Mouse (Mus musculus) liver, embryonic 14.5 days (tissue): ENCODE results near the gene Mgat4b. TPM values are rescaled to one million over a fixed set of nuclear protein-coding genes. Genes with fewer than 3 reads are reported as not detected.
"Not testable (repeated sequence)": the region's sequence is repeated elsewhere in the genome, so short reads cannot be mapped to it uniquely, and the experiment has no call there.

Experiments used
- ATAC-seq: fragments of 200-750 bp; cut with Nextera tagmentation; 2 replicates; pipeline ENCODE4 v1.8.0; 2017; ENCODE audit warnings: moderate number of reproducible peaks, mild to moderate bottlenecking, moderate library complexity; ENCODE audit not compliant: insufficient read depth
- DNase-seq, 3 experiments: peaks; one replicate each; pipeline ENCODE4 v3.0.0-alpha.2; 2012 to 2013; ENCODE audit warnings: low read depth in 3 of 3, low spot score in 3 of 3
- H3K27ac ChIP-seq: fragments of 300-500 bp; sonication (generic); 2 replicates; pipeline ENCODE4 v1.5.1; 2014; ENCODE audit warnings: moderate library complexity, mild to moderate bottlenecking, control low read depth, inconsistent platforms
- H3K27me3 ChIP-seq: fragments of 300-500 bp; sonication (generic); 2 replicates; pipeline ENCODE4 v1.6.1; 2014; ENCODE audit warnings: mild to moderate bottlenecking, low read length, moderate library complexity; ENCODE audit not compliant: control insufficient read depth, insufficient read depth
- H3K36me3 ChIP-seq: fragments of 300-500 bp; sonication (generic); replicated peaks from 2 replicates; pipeline ENCODE4 v1.6.1; 2014; ENCODE audit warnings: low read depth; ENCODE audit not compliant: control insufficient read depth, insufficient read depth
- H3K4me1 ChIP-seq, 2 experiments: fragments of 200-500 bp in 1 of 2; fragments of 300-500 bp in 1 of 2; sonication (generic) in 1 of 2; replicated peaks; 2 replicates each; pipeline ENCODE4 v1.6.1; 2012 to 2014; ENCODE audit warnings: antibody characterized with exemption in 1 of 2, inconsistent platforms in 1 of 2, low read length in 1 of 2; ENCODE audit not compliant: control insufficient read depth in 2 of 2, insufficient read depth in 2 of 2
- H3K4me2 ChIP-seq: fragments of 300-500 bp; sonication (generic); 2 replicates; pipeline ENCODE4 v1.6.1; 2014; ENCODE audit warnings: low read depth, mild to moderate bottlenecking, control low read depth, moderate library complexity
- H3K4me3 ChIP-seq, 2 experiments: fragments of 200-500 bp in 1 of 2; fragments of 300-500 bp in 1 of 2; sonication (generic) in 1 of 2; 2 replicates each; pipeline ENCODE4 v1.5.1; 2012 to 2014; ENCODE audit warnings: low read depth in 2 of 2, low read length in 2 of 2, mild to moderate bottlenecking in 2 of 2, control low read depth in 1 of 2, inconsistent platforms in 1 of 2, moderate library complexity in 1 of 2; ENCODE audit not compliant: insufficient read depth in 1 of 2
- H3K9ac ChIP-seq: fragments of 300-500 bp; sonication (generic); replicated peaks from 2 replicates; pipeline ENCODE4 v1.6.1; 2014; ENCODE audit warnings: mild to moderate bottlenecking, control low read depth, moderate library complexity
- H3K9me3 ChIP-seq: fragments of 300-500 bp; sonication (generic); 2 replicates; pipeline ENCODE4 v1.6.1; 2016; ENCODE audit warnings: low read length, mixed read lengths; ENCODE audit not compliant: control insufficient read depth
- CTCF ChIP-seq: IDR thresholded peaks from 2 replicates; pipeline ENCODE4 v1.5.1; 2016; ENCODE audit warnings: antibody characterized with exemption, low read depth, control low read depth
- EP300 ChIP-seq: IDR thresholded peaks from 2 replicates; pipeline ENCODE4 v1.6.1; 2016; ENCODE audit warnings: antibody characterized with exemption, low read depth
- WGBS: fragments of 180-500 bp; shearing (Covaris S2); extraction: QIAGEN DNeasy Blood & Tissue Kit; methylation state at CpG from one replicate; pipeline ENCODE4 v1.1.7; 2014; ENCODE audit not compliant: insufficient replicate concordance; 5-methylcytosine and 5-hydroxymethylcytosine counted together
- polyA plus RNA-seq, 2 experiments: library from polyadenylated mRNA; depleted of rRNA in 1 of 2; stranded (reverse) in 1 of 2; unstranded in 1 of 2; fragments of >200 nt; fragmentation: Nextera tagmentation in 1 of 2; extraction: Ambion mirVana in 1 of 2; gene quantifications; 2 replicates each; pipeline versions ENCODE4 v1.2.1 to v1.2.3; 2012 to 2014

The Mgat4b gene
- polyA plus RNA-seq (2012; rRNA removed) = 14.8 and 16.6 TPM in 2 replicates
- 5.7 and 9.5 TPM in 2 replicates for polyA plus RNA-seq (2014; fragmentation: Nextera tagmentation; extraction: Ambion mirVana)

DNA sequence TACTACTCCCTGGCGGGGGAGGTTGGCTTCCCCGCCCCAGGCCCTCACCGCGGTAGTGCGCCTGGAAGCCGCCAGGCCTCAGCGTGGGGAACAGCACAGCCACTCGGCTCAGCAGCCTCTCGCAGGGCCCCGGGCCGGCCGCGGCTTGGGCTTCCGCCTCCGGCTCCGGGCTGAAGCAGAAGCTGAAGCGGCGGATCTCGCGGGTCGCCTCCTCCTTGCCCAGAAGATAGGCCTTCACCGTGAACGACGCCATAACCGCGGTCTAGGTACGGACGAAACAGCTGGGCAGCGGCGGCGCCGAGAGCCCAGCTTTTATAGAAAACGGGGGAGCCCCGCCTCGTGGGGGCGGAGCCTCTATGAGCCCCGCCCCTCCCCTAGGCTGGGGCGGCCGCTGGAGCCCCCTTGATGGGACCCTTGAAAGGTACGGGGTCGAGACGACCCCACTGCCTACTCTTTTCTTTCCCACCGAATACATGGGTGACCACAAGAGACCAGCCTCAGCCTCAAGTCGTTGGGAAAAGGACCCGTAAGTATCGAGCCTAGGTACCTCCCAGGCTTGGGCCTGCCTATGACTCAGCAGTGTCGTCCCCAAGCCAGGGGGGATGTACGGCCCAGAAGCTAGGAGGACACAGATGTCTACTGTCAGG is at the start of gene Mgat4b, which contains the start of gene Sqstm1:
Gene Mgat4b (plus strand): TSS at position 386 of the 647 bp plus-strand sequence.
Gene Sqstm1 (minus strand): TSS at position 323 of the 647 bp plus-strand sequence.
- Histone ChIP-seq H3K9me3 (no peaks in the 10 kb centered on the region), H3K36me3 (peaks cover 23% of the 10 kb centered on the region), H3K9ac (peak within 1 kb of the TSS; percentile 85), H3K4me2 (peak within 1 kb of the TSS; percentile 69), H3K4me1 (peaks cover 18 to 19% of the 10 kb centered on the region in 2 experiments), H3K27me3 (no peaks in the 10 kb centered on the region), H3K27ac (peak within 1 kb of the TSS; percentile 95), H3K4me3 (peak within 1 kb of the TSS; percentile 81 to 83)
- TF ChIP-seq CTCF (peak; percentile 35; the same call in 1 of the 2 replicates), EP300 (no peak)
- WGBS = under 1% methylated on average over 48 of the region's 48 CpGs
- peak in 2 of 3 experiments; percentile 55 to 70 for DNase-seq
- peak; percentile 73 for ATAC-seq

DNA sequence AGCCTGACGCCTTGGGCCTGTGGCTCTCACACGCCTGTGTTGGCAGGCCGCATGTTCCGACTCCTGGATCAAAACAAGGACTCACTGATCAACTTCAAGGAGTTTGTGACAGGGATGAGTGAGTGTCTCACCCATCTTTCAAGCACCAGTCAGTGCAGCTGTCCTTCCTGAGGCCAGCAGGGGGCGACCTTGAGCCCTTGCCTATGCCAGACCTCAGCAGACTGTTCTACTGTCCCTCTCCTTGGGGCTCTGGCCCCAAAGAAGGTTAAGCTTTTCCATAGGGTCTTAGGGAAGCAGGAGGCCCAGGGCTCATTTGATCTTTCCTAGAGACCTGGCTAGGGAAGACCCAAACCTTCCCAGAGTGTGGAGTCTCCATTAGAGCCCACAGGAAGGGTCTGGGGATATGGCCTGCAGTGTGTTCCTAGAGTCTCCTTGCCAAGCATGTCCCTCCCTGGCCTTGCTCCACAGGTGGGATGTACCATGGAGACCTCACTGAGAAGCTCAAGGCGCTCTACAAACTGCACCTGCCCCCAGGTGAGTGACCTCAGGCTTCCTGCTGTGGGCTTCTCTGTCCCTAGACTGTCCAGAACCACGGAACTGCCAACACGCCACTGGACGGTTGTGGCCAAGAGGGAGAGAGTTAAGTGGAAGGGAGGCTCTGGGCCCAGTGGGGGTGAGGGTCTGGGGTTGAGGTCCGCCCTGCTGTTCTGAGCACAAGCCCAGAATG is 48.9 kb upstream of the Mgat4b start:
- peak; percentile 63 for ATAC-seq
- Histone ChIP-seq H3K4me2 (no peak overlapping the region), H3K4me3 (no peak overlapping the region), H3K9me3 (no peaks in the 10 kb centered on the region), H3K4me1 (no peaks in the 10 kb centered on the region; a peak in 1 of 4 replicates), H3K36me3 (no peaks in the 10 kb centered on the region; the same call in 1 of the 2 replicates), H3K9ac (no peak overlapping the region), H3K27me3 (no peaks in the 10 kb centered on the region), H3K27ac (no peak overlapping the region)
- no peak for TF ChIP-seq EP300
- TF ChIP-seq CTCF = peak; percentile 100
- peak; percentile 46 to 55 (median 47) for DNase-seq
- 48% methylated on average over 10 of the region's 10 CpGs for WGBS

DNA sequence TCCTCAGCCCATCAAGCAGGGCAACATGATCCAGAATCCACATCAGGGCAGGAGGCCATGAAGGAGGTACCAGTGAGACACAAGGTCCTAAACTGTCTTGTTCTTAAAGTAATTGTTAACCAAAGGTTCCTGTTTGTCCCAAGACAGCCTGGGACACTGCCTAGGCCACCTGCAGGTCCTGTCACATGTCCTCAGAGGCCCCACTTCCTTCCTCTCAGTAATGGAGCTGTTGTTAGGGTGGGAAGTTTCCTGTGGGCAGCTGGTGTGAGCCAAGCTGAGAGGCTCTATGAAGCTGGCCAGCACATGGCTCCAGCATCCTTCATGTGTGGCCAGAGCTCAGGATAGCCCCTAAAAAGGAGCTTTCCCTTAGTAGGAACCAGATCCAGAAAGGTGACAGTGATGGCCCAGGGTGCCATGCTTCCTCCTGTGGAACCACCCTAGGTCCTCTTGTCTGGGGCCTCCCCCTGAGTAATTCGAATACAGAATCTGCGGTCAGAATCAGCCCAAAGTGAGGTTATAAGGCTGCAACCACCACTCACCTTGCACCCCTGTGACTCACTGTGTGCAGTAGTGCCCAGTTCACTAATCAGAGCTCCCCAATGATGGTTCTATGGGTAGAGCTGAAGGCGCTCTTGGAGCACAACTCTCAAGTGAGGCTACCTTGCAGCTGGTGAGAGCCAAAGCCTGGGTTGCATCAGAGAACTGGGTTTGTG is 48.2 kb upstream of the Mgat4b start:
- Histone ChIP-seq H3K9me3 (no peaks in the 10 kb centered on the region), H3K4me3 (no peak overlapping the region), H3K9ac (no peak overlapping the region), H3K4me2 (no peak overlapping the region), H3K27ac (no peak overlapping the region), H3K27me3 (no peaks in the 10 kb centered on the region), H3K36me3 (no peaks in the 10 kb centered on the region), H3K4me1 (no peaks in the 10 kb centered on the region; a peak in 1 of 4 replicates)
- DNase-seq = no peak
- TF ChIP-seq EP300 (no peak), CTCF (no peak)
- WGBS = 66% methylated on average over 3 of the region's 3 CpGs
- 0 out of 2 replicates have a peak, but pooled peaks have one; percentile 11 for ATAC-seq

DNA sequence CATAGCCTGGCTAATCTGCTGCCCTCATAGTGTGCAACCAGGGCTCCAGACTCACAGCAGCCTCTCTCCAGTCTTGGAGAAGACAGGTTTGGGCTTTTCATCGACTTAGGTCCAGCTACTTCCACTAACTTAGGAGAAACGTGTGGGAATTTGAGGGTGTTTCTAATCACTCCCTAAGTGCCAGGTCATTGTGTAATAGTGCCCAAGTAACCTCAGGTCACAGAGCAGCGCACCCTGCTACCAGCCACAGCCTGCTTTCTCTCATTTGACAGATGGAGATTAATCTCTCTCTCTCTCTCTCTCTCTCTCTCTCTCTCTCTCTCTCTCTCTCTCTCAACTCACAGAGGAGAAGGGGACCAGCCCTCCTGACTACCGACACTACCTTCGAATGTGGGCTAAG is 42.3 kb upstream of the Mgat4b start:
- DNase-seq (no peak), ATAC-seq (no peak)
- Histone ChIP-seq H3K9me3 (no peaks in the 10 kb centered on the region), H3K36me3 (peaks cover 3% of the 10 kb centered on the region; the same call in 1 of the 2 replicates), H3K27me3 (no peaks in the 10 kb centered on the region), H3K27ac (no peak overlapping the region), H3K4me1 (no peaks in the 10 kb centered on the region), H3K9ac (no peak overlapping the region), H3K4me2 (no peak overlapping the region), H3K4me3 (no peak overlapping the region)
- 68% methylated on average over 5 of the region's 5 CpGs for WGBS
- TF ChIP-seq EP300 (no peak), CTCF (no peak)

DNA sequence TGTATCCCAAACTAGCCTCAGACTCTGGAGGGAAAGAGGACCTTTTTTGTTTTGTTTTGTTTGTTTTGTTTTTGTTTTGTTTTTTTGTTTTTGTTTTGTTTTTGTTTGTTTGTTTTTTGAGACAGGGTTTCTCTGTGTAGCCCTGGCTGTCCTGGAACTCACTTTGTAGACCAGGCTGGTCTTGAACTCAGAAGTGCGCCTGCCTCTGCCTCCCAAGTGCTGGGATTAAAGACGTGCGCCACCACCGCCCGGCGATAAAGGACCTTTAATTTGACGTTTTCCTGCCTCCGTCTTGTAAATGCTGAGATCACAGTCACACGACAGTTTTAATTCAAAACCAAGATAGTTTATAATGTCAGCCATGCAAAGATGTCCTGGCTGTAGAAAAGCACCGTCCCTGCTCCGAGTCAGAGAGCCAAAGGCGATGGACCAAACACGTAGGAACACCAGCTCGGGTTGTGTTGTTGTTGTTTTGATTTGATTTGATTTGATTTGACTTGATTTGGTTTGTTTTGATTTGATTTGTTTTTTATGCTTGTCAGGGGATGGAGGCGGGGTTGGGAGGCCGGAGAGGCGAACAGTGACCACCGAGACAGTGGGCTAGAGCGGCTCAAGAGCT is 36.5 kb upstream of the Mgat4b start, which contains the start of gene Mrnip:
Gene Mrnip (plus strand): TSS at position 334 of the 619 bp plus-strand sequence.
- Histone ChIP-seq H3K27ac (peak within 1 kb of the TSS; percentile 64), H3K4me3 (peak within 1 kb of the TSS; percentile 64 to 77), H3K4me1 (peaks cover 5 to 17% of the 10 kb centered on the region in 2 experiments), H3K9ac (peak within 1 kb of the TSS; percentile 72), H3K4me2 (peak within 1 kb of the TSS; percentile 64)
- not testable (repeated sequence) for ATAC-seq, H3K9me3 ChIP-seq, H3K27me3 ChIP-seq, DNase-seq, H3K36me3 ChIP-seq
- 5% methylated on average over 19 of the region's 19 CpGs for WGBS
